Mouse (Mus musculus) limb, embryonic 11.5 days (tissue): Measurements from ENCODE around the gene Cdca7. TPM values are rescaled to one million over a fixed set of nuclear protein-coding genes. Genes with fewer than 3 reads are reported as not detected.

Source experiments
- ATAC-seq: fragments of 200-750 bp; cut with Nextera tagmentation; 2 replicates; pipeline ENCODE4 v1.8.0; 2017; ENCODE audit warnings: low read depth; ENCODE audit not compliant: insufficient number of reproducible peaks, low FRiP score, low TSS enrichment
- DNase-seq: peaks from one replicate; pipeline ENCODE4 v3.0.0-alpha.2; 2015; ENCODE audit warnings: low spot score
- H3K27ac ChIP-seq: fragments of 300-500 bp; sonication (generic); replicated peaks from 2 replicates; pipeline ENCODE4 v1.5.1; 2014; ENCODE audit warnings: low read depth, mild to moderate bottlenecking, low read length
- H3K27me3 ChIP-seq: fragments of 300-500 bp; sonication (generic); 2 replicates; pipeline ENCODE4 v1.6.1; 2014; ENCODE audit warnings: mild to moderate bottlenecking, low read length, mixed read lengths; ENCODE audit not compliant: control insufficient read depth, insufficient read depth
- H3K36me3 ChIP-seq: fragments of 300-500 bp; sonication (generic); 2 replicates; pipeline ENCODE4 v1.6.1; 2014; ENCODE audit warnings: mild to moderate bottlenecking, low read length, moderate library complexity, mixed read lengths; ENCODE audit not compliant: control insufficient read depth, insufficient read depth
- H3K4me1 ChIP-seq: fragments of 300-500 bp; sonication (generic); 2 replicates; pipeline ENCODE4 v1.6.1; 2014; ENCODE audit warnings: low read length, mixed read lengths; ENCODE audit not compliant: control insufficient read depth, insufficient read depth
- H3K4me2 ChIP-seq: fragments of 300-500 bp; sonication (generic); 2 replicates; pipeline ENCODE4 v1.6.1; 2014; ENCODE audit warnings: low read depth, mild to moderate bottlenecking, moderate library complexity; ENCODE audit not compliant: severe bottlenecking
- H3K4me3 ChIP-seq: fragments of 300-500 bp; sonication (generic); 2 replicates; pipeline ENCODE4 v1.5.1; 2014; ENCODE audit warnings: low read depth, low read length
- H3K9ac ChIP-seq: fragments of 300-500 bp; sonication (generic); 2 replicates; pipeline ENCODE4 v1.6.1; 2014; ENCODE audit warnings: mild to moderate bottlenecking, low read length
- H3K9me3 ChIP-seq: fragments of 300-500 bp; sonication (generic); 2 replicates; pipeline ENCODE4 v1.6.1; 2016; ENCODE audit warnings: low read length; ENCODE audit not compliant: control insufficient read depth
- WGBS: fragments of 180-500 bp; shearing (Covaris S2); extraction: QIAGEN DNeasy Blood & Tissue Kit; methylation state at CpG from one replicate; pipeline ENCODE4 v1.1.7; 2014; 5-methylcytosine and 5-hydroxymethylcytosine counted together
- polyA plus RNA-seq: library from polyadenylated mRNA; unstranded; fragments of >200 nt; fragmentation: Nextera tagmentation; extraction: Ambion mirVana; gene quantifications from 2 replicates; pipeline ENCODE4 v1.2.1, GENCODE M21; 2014

The Cdca7 gene
- polyA plus RNA-seq, 1 experiment from 2014 or later, result 278 TPM

DNA sequence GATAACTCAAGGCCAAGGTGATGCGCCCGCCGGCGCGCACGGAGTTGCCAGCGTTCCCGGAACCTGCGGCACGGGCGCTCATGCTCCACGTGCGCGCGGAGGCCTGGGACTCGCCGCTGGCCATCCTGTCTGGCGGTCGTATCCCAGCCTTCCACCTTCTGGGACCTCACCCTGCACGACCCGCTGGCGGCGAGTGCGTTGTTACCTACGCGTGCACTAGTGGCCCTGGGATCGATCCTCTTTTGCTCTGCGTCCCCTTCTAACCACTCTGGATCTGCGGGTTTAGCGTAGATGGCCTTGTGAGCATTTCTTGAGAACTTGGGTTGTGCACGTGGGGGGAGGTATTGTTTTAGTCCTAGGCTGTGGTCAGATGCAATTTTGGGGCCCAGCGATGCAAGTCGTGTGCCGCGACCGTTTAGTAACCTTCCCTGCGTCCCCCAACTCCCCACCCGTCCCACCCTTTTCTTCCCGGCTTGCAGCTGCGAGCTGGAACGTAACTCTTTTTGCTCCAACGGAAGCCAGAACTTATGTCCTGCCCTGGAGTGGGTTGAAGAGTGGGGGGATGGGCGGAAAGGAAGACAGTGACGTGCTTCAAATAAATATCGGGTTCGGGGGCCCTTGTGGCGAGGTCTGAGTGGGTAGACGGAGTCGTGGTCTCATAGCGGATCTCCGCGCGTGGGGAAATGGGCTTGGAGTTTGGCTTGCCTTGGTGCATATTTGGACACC lies 690 bp downstream of the Cdca7 start:
- H3K4me3 ChIP-seq, result peak overlapping the region; percentile 76
- H3K4me2 ChIP-seq, result peak overlapping the region; percentile 51
- H3K4me1 ChIP-seq, result peaks cover 10% of the 10 kb centered on the region
- no peaks in the 10 kb centered on the region for H3K27me3 ChIP-seq
- no peaks in the 10 kb centered on the region for H3K9me3 ChIP-seq
- peaks cover 5% of the 10 kb centered on the region for H3K36me3 ChIP-seq
- peak overlapping the region; percentile 89 for H3K27ac ChIP-seq
- under 1% methylated on average over 53 of the region's 53 CpGs for WGBS
- DNase-seq (peak; percentile 76), ATAC-seq (peak; percentile 53; the same call in 1 of the 2 replicates)
- peak overlapping the region; percentile 93 for H3K9ac ChIP-seq

DNA sequence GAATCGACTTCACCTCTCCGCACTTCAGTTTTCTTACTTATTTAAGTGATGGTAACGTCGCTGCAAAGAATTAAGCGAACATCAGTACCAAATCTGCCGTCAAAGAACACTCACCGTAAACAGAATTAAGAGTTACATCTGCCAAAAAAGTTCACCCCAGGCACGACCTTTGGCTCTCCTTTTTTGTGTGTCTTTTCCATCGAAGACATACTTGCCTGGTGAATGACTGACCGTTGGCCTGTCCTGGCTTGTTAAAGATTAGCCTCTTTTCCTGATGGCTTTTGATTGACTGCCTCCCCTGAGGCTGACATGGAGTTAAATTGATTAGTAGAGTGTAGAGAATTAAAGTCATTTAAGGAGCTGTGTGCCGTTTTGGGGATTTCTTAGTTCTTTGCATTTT lies 1.3 kb downstream of the Cdca7 start:
- H3K4me3 ChIP-seq, result peak overlapping the region; percentile 76
- no peaks in the 10 kb centered on the region for H3K9me3 ChIP-seq
- peak overlapping the region; percentile 51 for H3K4me2 ChIP-seq
- H3K9ac ChIP-seq, result peak overlapping the region; percentile 93
- H3K36me3 ChIP-seq, result peaks cover 9% of the 10 kb centered on the region
- H3K27ac ChIP-seq, result no peak overlapping the region
- H3K27me3 ChIP-seq, result no peaks in the 10 kb centered on the region
- peaks cover 10% of the 10 kb centered on the region for H3K4me1 ChIP-seq
- DNase-seq (peak; percentile 41), ATAC-seq (no peak)
- under 1% methylated on average over 11 of the region's 11 CpGs for WGBS

GRCm38 (mm10) chr2:72478176-72478575 lies 2.2 kb downstream of the Cdca7 start:
- no peaks in the 10 kb centered on the region for H3K9me3 ChIP-seq
- H3K4me3 ChIP-seq, result no peak overlapping the region
- no peak overlapping the region for H3K9ac ChIP-seq
- no peak for DNase-seq
- no peaks in the 10 kb centered on the region for H3K27me3 ChIP-seq
- no peak for ATAC-seq
- peaks cover 13% of the 10 kb centered on the region for H3K36me3 ChIP-seq
- H3K4me1 ChIP-seq, result peaks cover 10% of the 10 kb centered on the region
- WGBS, result 84% methylated on average over 4 of the region's 4 CpGs
- peak overlapping the region; percentile 51 for H3K4me2 ChIP-seq
- H3K27ac ChIP-seq, result no peak overlapping the region

DNA sequence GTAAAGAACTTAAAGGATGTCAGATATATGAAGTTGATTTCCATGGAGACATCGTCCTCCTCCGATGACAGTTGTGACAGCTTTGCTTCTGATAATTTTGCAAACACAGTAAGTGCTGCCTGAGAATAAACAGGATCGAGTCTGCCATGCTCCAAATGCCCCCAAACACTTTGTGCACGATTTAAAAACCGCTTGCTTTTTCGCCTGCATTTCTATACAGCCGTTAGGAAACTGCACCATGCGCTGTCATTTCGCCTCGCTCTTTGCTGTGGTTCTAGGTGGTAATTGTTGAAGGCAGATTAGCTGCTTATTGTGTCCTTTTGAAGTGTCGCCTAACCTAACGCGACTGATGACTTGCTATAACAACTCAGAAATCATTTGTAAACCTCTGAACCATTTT lies 3.0 kb downstream of the Cdca7 start:
- no peak for ATAC-seq
- Histone ChIP-seq H3K9ac (no peak overlapping the region), H3K4me1 (peaks cover 10% of the 10 kb centered on the region), H3K9me3 (no peaks in the 10 kb centered on the region), H3K27ac (no peak overlapping the region), H3K36me3 (peaks cover 19% of the 10 kb centered on the region), H3K4me2 (no peak overlapping the region), H3K27me3 (no peaks in the 10 kb centered on the region), H3K4me3 (no peak overlapping the region)
- 79% methylated on average over 13 of the region's 13 CpGs for WGBS
- DNase-seq, result no peak

DNA sequence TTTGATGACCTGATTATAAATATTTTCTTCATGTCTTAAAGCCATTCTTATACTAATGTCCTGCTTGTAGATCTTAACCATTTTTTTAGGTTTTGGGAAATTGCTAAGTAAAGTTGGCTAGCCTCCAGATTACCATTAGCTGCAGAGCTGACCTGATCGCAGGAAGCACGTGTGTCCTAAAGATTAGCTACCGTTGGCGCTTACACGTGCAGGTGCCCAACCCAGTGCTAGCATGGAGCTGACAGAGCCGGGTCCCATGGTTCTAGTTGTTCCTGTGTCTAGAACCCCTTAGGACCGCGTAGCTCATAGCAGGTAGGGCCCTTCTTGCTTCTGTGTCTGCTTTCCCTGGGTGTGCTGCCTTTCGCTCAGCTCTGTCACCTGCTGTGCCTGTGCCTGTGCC lies 3.9 kb downstream of the Cdca7 start:
- H3K27me3 ChIP-seq, result no peaks in the 10 kb centered on the region
- H3K27ac ChIP-seq, result no peak overlapping the region
- H3K4me3 ChIP-seq, result no peak overlapping the region
- H3K9me3 ChIP-seq, result no peaks in the 10 kb centered on the region
- H3K4me1 ChIP-seq, result peaks cover 10% of the 10 kb centered on the region
- ATAC-seq (no peak), DNase-seq (no peak)
- 95% methylated on average over 9 of the region's 9 CpGs for WGBS
- no peak overlapping the region for H3K4me2 ChIP-seq
- no peak overlapping the region for H3K9ac ChIP-seq
- H3K36me3 ChIP-seq, result peaks cover 23% of the 10 kb centered on the region

- H3K36me3 ChIP-seq, result 0 out of 2 replicates have a peak, but pooled peaks cover 3% of the 10 kb centered on the region
- H3K9ac ChIP-seq, result no peak overlapping the region
- no peak overlapping the region for H3K4me2 ChIP-seq
- no peaks in the 10 kb centered on the region for H3K9me3 ChIP-seq
- H3K4me3 ChIP-seq, result no peak overlapping the region
- no peak overlapping the region for H3K27ac ChIP-seq
- no peaks in the 10 kb centered on the region for H3K4me1 ChIP-seq
- DNase-seq (no peak), ATAC-seq (no peak)
- 46% methylated on average over 7 of the region's 7 CpGs for WGBS
- H3K27me3 ChIP-seq, result no peaks in the 10 kb centered on the region
These were observed 15.7 kb downstream of the Cdca7 start for GRCm38 (mm10) chr2:72491650-72492049.

DNA sequence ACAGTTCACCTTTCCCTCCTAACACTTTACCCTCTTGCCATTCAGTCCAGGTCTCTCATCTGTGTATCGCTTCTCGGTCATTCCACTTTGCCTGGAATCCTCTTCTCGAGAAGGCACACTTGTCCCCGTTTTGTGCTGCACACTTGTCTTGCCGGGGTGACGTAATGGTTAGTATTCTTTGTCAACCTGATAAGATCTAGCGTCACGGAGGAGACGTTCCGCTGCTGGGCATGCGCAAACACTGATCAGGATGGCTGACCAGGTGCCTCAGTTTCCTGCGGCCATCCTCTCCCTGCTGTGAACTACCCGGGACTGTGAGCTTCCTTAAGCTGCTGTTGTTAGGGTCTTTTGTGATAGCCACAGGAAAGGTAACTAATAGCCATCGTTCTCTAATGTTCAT lies 17.1 kb downstream of the Cdca7 start:
- H3K9ac ChIP-seq, result no peak overlapping the region
- no peaks in the 10 kb centered on the region for H3K4me1 ChIP-seq
- no peak overlapping the region for H3K4me3 ChIP-seq
- DNase-seq (no peak), ATAC-seq (no peak)
- 61% methylated on average over 14 of the region's 14 CpGs for WGBS
- H3K9me3 ChIP-seq, result no peaks in the 10 kb centered on the region
- H3K27ac ChIP-seq, result no peak overlapping the region
- no peaks in the 10 kb centered on the region for H3K27me3 ChIP-seq
- H3K36me3 ChIP-seq, result no peaks in the 10 kb centered on the region
- no peak overlapping the region for H3K4me2 ChIP-seq

DNA sequence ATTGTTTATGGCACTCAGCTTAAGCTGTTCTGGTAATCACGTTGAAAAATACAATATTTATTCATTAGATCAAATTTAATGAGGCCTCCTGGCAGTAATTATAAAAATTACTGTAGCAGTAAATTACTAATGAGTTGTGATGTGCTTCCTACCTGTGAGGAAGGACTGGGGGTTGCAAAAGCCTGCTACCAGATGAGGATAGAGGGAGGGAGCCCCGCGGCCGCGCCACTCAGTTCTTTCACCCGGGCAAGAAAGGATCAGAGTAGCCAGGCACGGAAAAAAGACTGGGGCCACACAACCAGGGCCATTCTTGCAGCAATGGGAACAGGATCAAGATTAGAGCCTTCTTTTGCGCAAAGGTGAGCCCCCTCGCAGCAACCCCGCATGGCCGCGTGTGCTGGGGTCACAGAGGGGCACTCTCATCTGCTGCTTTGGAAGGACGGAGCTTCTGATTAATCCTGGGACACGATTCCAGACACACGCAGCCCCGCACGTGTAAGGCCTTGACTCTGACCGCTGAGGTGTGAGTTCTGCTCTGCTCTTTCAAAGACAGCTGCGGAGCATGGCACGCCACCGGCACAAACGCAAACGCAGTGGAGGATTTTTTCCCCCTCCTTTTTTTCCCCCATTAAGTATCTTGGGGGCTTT lies 23.2 kb downstream of the Cdca7 start:
- Histone ChIP-seq H3K4me3 (no peak overlapping the region), H3K27ac (no peak overlapping the region), H3K27me3 (no peaks in the 10 kb centered on the region), H3K4me1 (no peaks in the 10 kb centered on the region; the same call in none of the 2 replicates), H3K4me2 (peak overlapping the region; percentile 55), H3K9me3 (no peaks in the 10 kb centered on the region), H3K9ac (peak overlapping the region; percentile 58), H3K36me3 (no peaks in the 10 kb centered on the region)
- DNase-seq (peak; percentile 55), ATAC-seq (no peak)
- under 1% methylated on average over 23 of the region's 23 CpGs for WGBS
